8 mouse cellular contexts compared by ENCODE assay signal in genomic region chr2:34869680-34870079, GRCm38 (mm10). TPM values are rescaled to one million over a fixed set of nuclear protein-coding genes. Genes with fewer than 3 reads are reported as not detected.
DNase-seq lines count a peak whose midpoint lies in the region; ATAC-seq and TF ChIP-seq lines count a peak whose summit lies in the region.

No protein-coding gene starts in this region.

- peaks cover 40% of the 10 kb centered on the region for H3K4me1 ChIP-seq in liver, embryonic 15.5 days (replicated peaks)

- TF ChIP-seq POLR2A in brain, embryonic 14.5 days (IDR thresholded peaks at IDR 0.05; ENCODE audit: borderline replicate concordance, extremely low read depth, insufficient read depth, insufficient read length, poor library complexity, severe bottlenecking) = no peak

- peak overlapping the region; percentile 100 for H3K4me3 ChIP-seq in left cerebral cortex, adult 2 months
- peak overlapping the region; percentile 87 for H3K4me3 ChIP-seq in liver, embryonic 15.5 days (replicated peaks)

- H3K27me3 ChIP-seq in liver, embryonic 15.5 days = peaks cover 25% of the 10 kb centered on the region

- peak overlapping the region; percentile 89 for H3K4me2 ChIP-seq in liver, embryonic 15.5 days

- 5% methylated on average over 5 of the region's 5 CpGs for WGBS in liver, embryonic 15.5 days (ENCODE audit: insufficient replicate concordance)

- no peak overlapping the region for H3K27ac ChIP-seq in left cerebral cortex, adult 2 months
- H3K27ac ChIP-seq in liver, embryonic 15.5 days (replicated peaks) = peak overlapping the region; percentile 97

- no peak for DNase-seq in left cerebral cortex, adult 2 months (ENCODE audit: extremely low spot score in 1 of 2, low spot score in 2 of 2)
- no peak for DNase-seq in left cerebral cortex, postnatal 4 days
- peak; percentile 10 for DNase-seq in brain, embryonic 14.5 days (ENCODE audit: low read depth)
- no peak for DNase-seq in layer of hippocampus, adult 8-10 months (ENCODE audit: low spot score in 2 of 2)
- DNase-seq in T-cell, adult 2 months (ENCODE audit: low spot score) = no peak

- TF ChIP-seq CTCF in left cerebral cortex, adult 2 months (IDR thresholded peaks at IDR 0.05) = no peak
- no peak for TF ChIP-seq CTCF in brain, embryonic 14.5 days (IDR thresholded peaks at IDR 0.05; ENCODE audit: borderline replicate concordance, extremely low read depth, insufficient read depth, insufficient read length)

- peak overlapping the region; percentile 71 for H3K9ac ChIP-seq in liver, embryonic 15.5 days

- intact Hi-C loops in left cerebral cortex, adult 2 months (cut with DNase I) = loop anchor here (2.0 kb wide), 2 partner anchors 35 to 43 kb away; partner anchors contain the start of gene Fbxw2
- intact Hi-C loops in left cerebral cortex, postnatal 4 days (cut with DNase I) = loop anchor here (10.0 kb wide), 1 partner anchor 235 kb away; the partner anchor contains the start of genes AI182371 and Cntrl

- no peaks in the 10 kb centered on the region for H3K9me3 ChIP-seq in liver, embryonic 15.5 days (replicated peaks)

- peaks cover 29% of the 10 kb centered on the region for H3K36me3 ChIP-seq in liver, embryonic 15.5 days (replicated peaks)

- peak; percentile 53 for ATAC-seq in granulocyte monocyte progenitor cell, adult 5-6 weeks (replicated peaks; ENCODE audit: poor library complexity, severe bottlenecking)
- ATAC-seq in liver, embryonic 15.5 days (ENCODE audit: insufficient read depth) = peak; percentile 74
- ATAC-seq in frontal cortex, adult (ENCODE audit: low TSS enrichment) = no peak

RNA-seq across cellular contexts. Expression of gene Cutal, which starts 4.5 kb away (rescaled TPM):
- total RNA-seq in left cerebral cortex, adult 2 months (2021) = under 1 TPM; 0.23 to 0.93 TPM
- under 1 TPM; 0.20 to 0.52 TPM for total RNA-seq in left cerebral cortex, postnatal 4 days (2021)
- 0.14 and 0.16 TPM in 2 replicates for polyA plus RNA-seq in brain, embryonic 14.5 days (2012; rRNA removed)
- not detected in 2 replicates for total RNA-seq in granulocyte monocyte progenitor cell, adult 5-6 weeks (2014; fragmentation: Nextera tagmentation)
- not detected in 2 replicates for total RNA-seq in granulocyte monocyte progenitor cell, adult 5-6 weeks (2017)
- 8.2 and 8.4 TPM in 2 replicates for polyA plus RNA-seq in liver, embryonic 15.5 days (2015; fragmentation: Nextera tagmentation; extraction: Ambion mirVana)
- under 1 TPM; 0.28 to 0.91 (median 0.43) TPM for total RNA-seq in layer of hippocampus, adult 8-10 months (2022)

RNA-seq across cellular contexts. Expression of gene Psmd5, which starts 5.1 kb away (rescaled TPM):
- total RNA-seq in left cerebral cortex, adult 2 months (2021) = 10 to 100 TPM; 31.9 to 35.7 TPM
- 10 to 100 TPM; 38.2 to 45.8 TPM for total RNA-seq in left cerebral cortex, postnatal 4 days (2021)
- 42.4 and 44.3 TPM in 2 replicates for polyA plus RNA-seq in brain, embryonic 14.5 days (2012; rRNA removed)
- 64.4 and 67.3 TPM in 2 replicates for total RNA-seq in granulocyte monocyte progenitor cell, adult 5-6 weeks (2014; fragmentation: Nextera tagmentation)
- total RNA-seq in granulocyte monocyte progenitor cell, adult 5-6 weeks (2017) = 36.8 and 60.4 TPM in 2 replicates
- 67.5 and 71.5 TPM in 2 replicates for polyA plus RNA-seq in liver, embryonic 15.5 days (2015; fragmentation: Nextera tagmentation; extraction: Ambion mirVana)
- total RNA-seq in layer of hippocampus, adult 8-10 months (2022) = 10 to 100 TPM; 40.0 to 53.1 (median 45.1) TPM

RNA-seq across cellular contexts. Expression of gene Gm34653, which starts 36.9 kb away (rescaled TPM):
- total RNA-seq in left cerebral cortex, adult 2 months (2021) = under 1 TPM in 1 of 2 experiments, not detected in 1; 0.27 TPM
- not detected for total RNA-seq in left cerebral cortex, postnatal 4 days (2021)
- polyA plus RNA-seq in brain, embryonic 14.5 days (2012; rRNA removed) = 0.06 TPM in 1 of 2 replicates, not detected in the other
- not detected in 2 replicates for total RNA-seq in granulocyte monocyte progenitor cell, adult 5-6 weeks (2014; fragmentation: Nextera tagmentation)
- total RNA-seq in granulocyte monocyte progenitor cell, adult 5-6 weeks (2017) = not detected in 2 replicates
- polyA plus RNA-seq in liver, embryonic 15.5 days (2015; fragmentation: Nextera tagmentation; extraction: Ambion mirVana) = not detected in 2 replicates
- not detected for total RNA-seq in layer of hippocampus, adult 8-10 months (2022)

RNA-seq across cellular contexts. Expression of gene Fbxw2, which starts 43.6 kb away (rescaled TPM):
- 100 to 1,000 TPM in 1 of 2 experiments, 10 to 100 TPM in 1; 86.8 to 100 TPM for total RNA-seq in left cerebral cortex, adult 2 months (2021)
- total RNA-seq in left cerebral cortex, postnatal 4 days (2021) = 100 to 1,000 TPM; 103 to 104 TPM
- 60.9 and 67.3 TPM in 2 replicates for polyA plus RNA-seq in brain, embryonic 14.5 days (2012; rRNA removed)
- total RNA-seq in granulocyte monocyte progenitor cell, adult 5-6 weeks (2014; fragmentation: Nextera tagmentation) = 42.7 and 63.4 TPM in 2 replicates
- total RNA-seq in granulocyte monocyte progenitor cell, adult 5-6 weeks (2017) = 52.8 and 56.7 TPM in 2 replicates
- 57.5 and 60.5 TPM in 2 replicates for polyA plus RNA-seq in liver, embryonic 15.5 days (2015; fragmentation: Nextera tagmentation; extraction: Ambion mirVana)
- 10 to 100 TPM; 72.9 to 81.7 (median 77.2) TPM for total RNA-seq in layer of hippocampus, adult 8-10 months (2022)

RNA-seq across cellular contexts. Expression of gene Phf19, which starts 44.1 kb away (rescaled TPM):
- 1 to 10 TPM in 1 of 2 experiments, under 1 TPM in 1; 0.84 to 1.3 TPM for total RNA-seq in left cerebral cortex, adult 2 months (2021)
- total RNA-seq in left cerebral cortex, postnatal 4 days (2021) = 1 to 10 TPM; 2.3 to 4.5 TPM
- polyA plus RNA-seq in brain, embryonic 14.5 days (2012; rRNA removed) = 3.6 and 5.7 TPM in 2 replicates
- total RNA-seq in granulocyte monocyte progenitor cell, adult 5-6 weeks (2014; fragmentation: Nextera tagmentation) = 22.6 and 25.9 TPM in 2 replicates
- 5.9 and 7.9 TPM in 2 replicates for total RNA-seq in granulocyte monocyte progenitor cell, adult 5-6 weeks (2017)
- polyA plus RNA-seq in liver, embryonic 15.5 days (2015; fragmentation: Nextera tagmentation; extraction: Ambion mirVana) = 1.5 and 1.8 TPM in 2 replicates
- 1 to 10 TPM; 1.1 to 2.1 (median 1.7) TPM for total RNA-seq in layer of hippocampus, adult 8-10 months (2022)
